Mouse (Mus musculus): Measurements from ENCODE around the gene Oit3.

- TF ChIP-seq MAFK (IDR thresholded peaks at IDR 0.05; ENCODE audit: insufficient read depth, low read depth, low read length) = no peak
- TF ChIP-seq ZC3H11A (IDR thresholded peaks at IDR 0.05; ENCODE audit: borderline replicate concordance, low read depth, low read length) = no peak
- no peak for TF ChIP-seq CHD2 (IDR thresholded peaks at IDR 0.05; ENCODE audit: low read depth, low read length)
- no peak for TF ChIP-seq ZNF384 (IDR thresholded peaks at IDR 0.05; ENCODE audit: low read depth, low read length)
Observed at GRCm38 (mm10) chr10:59379927-59380326, 61.7 kb downstream of the Oit3 start.
